Mouse (Mus musculus): ENCODE data around the gene Fam102a. TPM values are rescaled to one million over a fixed set of nuclear protein-coding genes. Genes with fewer than 3 reads are reported as not detected.

The Fam102a gene
- polyA plus RNA-seq, 1 experiment: 40.2 TPM

DNA sequence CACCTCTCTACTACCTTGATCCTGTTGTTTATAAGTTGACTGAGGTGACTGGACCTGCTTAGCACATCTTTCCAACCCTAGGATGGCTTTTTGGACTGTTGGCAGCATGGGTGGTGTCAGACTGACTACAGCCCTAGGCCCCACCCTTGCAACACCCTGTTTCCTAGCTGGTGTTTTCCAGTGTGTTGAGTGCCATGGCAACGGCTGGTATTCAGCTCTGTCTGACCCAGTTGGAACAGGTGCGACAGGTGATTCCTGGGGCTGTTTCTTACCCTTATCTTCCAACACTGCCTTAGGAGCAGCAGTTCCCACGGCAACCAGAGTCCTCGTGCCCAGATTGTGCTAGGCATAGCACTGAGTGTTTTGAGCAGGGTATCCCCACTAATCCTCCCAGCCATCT lies 3.3 kb downstream of the Fam102a start:
- H3K4me3 ChIP-seq (replicated peaks; ENCODE audit: insufficient read depth, low read depth, low read length): peak overlapping the region; percentile 6

DNA sequence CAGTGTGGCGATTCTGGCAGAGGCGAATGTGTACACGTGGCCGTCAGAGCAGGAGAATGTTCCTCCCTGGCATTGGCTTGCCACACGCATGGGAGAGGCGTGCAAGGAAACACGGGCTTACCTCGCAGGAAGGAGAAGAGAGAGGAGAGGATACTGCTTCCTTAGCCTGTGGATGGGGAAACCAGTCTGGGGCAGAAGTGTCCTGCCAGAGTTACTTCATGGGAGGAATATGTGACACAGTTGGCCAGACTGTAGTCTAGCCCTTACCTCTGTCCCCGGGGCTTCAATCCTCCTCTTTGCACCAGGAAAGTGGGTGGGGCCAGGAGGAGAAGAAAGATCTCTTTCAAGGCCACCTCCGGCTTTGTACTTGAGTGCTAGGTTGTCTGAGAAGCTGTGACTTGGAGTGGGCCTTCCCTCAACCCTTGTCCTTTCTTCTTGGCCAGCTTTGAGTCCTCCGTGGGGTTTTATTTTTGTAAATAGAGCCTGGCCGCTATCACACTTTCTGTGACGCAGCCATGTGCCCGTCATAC lies 4.4 kb downstream of the Fam102a start:
- DNase-seq: no peak
- Histone ChIP-seq H3K4me3 (replicated peaks; ENCODE audit: insufficient read depth, low read depth, low read length) (no peak overlapping the region), H3K27ac (ENCODE audit: insufficient read depth, low read length) (peak overlapping the region; percentile 22; the same call in 1 of the 2 replicates), H3K27me3 (ENCODE audit: control insufficient read depth, insufficient read depth, low read length) (no peaks in the 10 kb centered on the region), H3K4me1 (ENCODE audit: control insufficient read depth, insufficient read depth, low read length) (peaks cover 57% of the 10 kb centered on the region)
- WGBS: 59% methylated on average over 14 of the region's 14 CpGs
- TF ChIP-seq POLR2A (IDR thresholded peaks at IDR 0.05; ENCODE audit: borderline replicate concordance, insufficient read depth, low read length) (no peak), CTCF (IDR thresholded peaks at IDR 0.05; ENCODE audit: borderline replicate concordance, insufficient read depth, low read depth, low read length) (no peak)

More for the DNA sequence above, 3.3 kb downstream of the Fam102a start:
- H3K27ac ChIP-seq (ENCODE audit: insufficient read depth, low read length): no peak overlapping the region
- H3K4me1 ChIP-seq (ENCODE audit: control insufficient read depth, insufficient read depth, low read length): peaks cover 59% of the 10 kb centered on the region
- TF ChIP-seq POLR2A (IDR thresholded peaks at IDR 0.05; ENCODE audit: borderline replicate concordance, insufficient read depth, low read length) (no peak), CTCF (IDR thresholded peaks at IDR 0.05; ENCODE audit: borderline replicate concordance, insufficient read depth, low read depth, low read length) (no peak)
- peak in 1 of 2 experiments; percentile 38 for DNase-seq
- no peaks in the 10 kb centered on the region for H3K27me3 ChIP-seq (ENCODE audit: control insufficient read depth, insufficient read depth, low read length)
- 12% methylated on average over 4 of the region's 4 CpGs for WGBS

DNA sequence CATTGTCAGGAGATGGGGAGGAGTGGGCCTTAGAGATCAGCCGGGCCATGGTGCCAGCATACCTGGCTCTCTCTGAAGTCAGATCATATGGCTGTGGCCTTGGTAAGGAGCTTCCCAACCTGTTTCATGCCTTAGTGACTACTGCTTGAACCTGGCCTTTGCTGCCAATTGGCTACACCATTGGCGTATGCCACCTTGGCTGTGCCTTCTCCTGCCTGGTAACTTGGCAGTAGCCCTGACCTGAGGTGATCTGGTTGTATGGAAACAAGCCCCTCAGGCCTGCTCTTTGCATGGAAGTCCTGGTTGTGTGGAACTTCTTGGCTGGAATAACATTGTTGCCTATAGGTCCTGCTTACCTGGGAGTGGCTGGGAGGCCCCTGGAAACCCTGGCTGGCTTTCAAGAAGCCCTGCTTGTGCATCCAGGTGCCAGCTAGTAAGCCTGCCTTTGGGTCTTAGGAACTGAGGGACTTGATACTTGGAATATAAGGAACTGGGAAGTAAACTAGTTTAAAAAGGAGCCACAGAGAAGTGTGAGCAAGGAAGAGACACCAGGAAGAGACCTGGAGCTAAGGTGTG lies 6.3 kb downstream of the Fam102a start:
- Histone ChIP-seq H3K27ac (ENCODE audit: insufficient read depth, low read length) (peak overlapping the region; percentile 70), H3K27me3 (ENCODE audit: control insufficient read depth, insufficient read depth, low read length) (no peaks in the 10 kb centered on the region), H3K4me3 (replicated peaks; ENCODE audit: insufficient read depth, low read depth, low read length) (no peak overlapping the region), H3K4me1 (ENCODE audit: control insufficient read depth, insufficient read depth, low read length) (peaks cover 57% of the 10 kb centered on the region)
- TF ChIP-seq POLR2A (IDR thresholded peaks at IDR 0.05; ENCODE audit: borderline replicate concordance, insufficient read depth, low read length) (no peak), CTCF (IDR thresholded peaks at IDR 0.05; ENCODE audit: borderline replicate concordance, insufficient read depth, low read depth, low read length) (no peak)
- DNase-seq: peak; percentile 78 to 89
- 16% methylated on average over 2 of the region's 2 CpGs for WGBS

DNA sequence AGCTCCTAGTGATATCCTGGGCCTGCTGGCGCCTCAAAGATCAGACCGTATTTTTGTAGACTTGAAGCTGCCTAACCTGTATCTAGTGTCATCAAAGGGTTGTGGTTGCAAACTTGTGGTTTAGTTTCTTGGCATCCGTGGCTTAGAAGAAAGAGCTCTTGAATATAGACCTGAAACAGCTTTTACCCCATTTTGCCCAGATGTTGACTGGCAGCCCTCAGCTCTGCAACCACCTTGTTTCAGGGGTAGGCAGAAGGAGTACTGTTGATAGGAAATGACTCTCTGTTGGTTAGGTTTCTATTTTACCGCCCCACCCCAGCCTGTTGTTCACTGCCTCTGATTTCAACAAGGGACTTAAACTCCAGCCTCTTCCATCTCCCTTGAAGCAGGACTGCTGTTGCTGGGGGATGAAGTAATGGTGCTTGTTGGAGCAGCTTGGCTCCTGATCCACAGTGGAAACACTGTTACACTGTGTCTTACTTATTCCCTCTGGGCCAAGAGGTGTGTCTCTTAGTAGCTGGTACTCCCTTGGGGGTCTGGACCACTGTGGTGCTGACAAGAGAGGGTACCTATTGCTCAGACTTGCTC lies 6.9 kb downstream of the Fam102a start:
- WGBS: 84% methylated on average over 4 of the region's 4 CpGs
- TF ChIP-seq CTCF (IDR thresholded peaks at IDR 0.05; ENCODE audit: borderline replicate concordance, insufficient read depth, low read depth, low read length) (no peak), POLR2A (IDR thresholded peaks at IDR 0.05; ENCODE audit: borderline replicate concordance, insufficient read depth, low read length) (no peak)
- Histone ChIP-seq H3K4me3 (replicated peaks; ENCODE audit: insufficient read depth, low read depth, low read length) (no peak overlapping the region), H3K27me3 (ENCODE audit: control insufficient read depth, insufficient read depth, low read length) (no peaks in the 10 kb centered on the region), H3K27ac (ENCODE audit: insufficient read depth, low read length) (peak overlapping the region; percentile 9; the same call in 1 of the 2 replicates), H3K4me1 (ENCODE audit: control insufficient read depth, insufficient read depth, low read length) (peaks cover 62% of the 10 kb centered on the region)
- no peak for DNase-seq

DNA sequence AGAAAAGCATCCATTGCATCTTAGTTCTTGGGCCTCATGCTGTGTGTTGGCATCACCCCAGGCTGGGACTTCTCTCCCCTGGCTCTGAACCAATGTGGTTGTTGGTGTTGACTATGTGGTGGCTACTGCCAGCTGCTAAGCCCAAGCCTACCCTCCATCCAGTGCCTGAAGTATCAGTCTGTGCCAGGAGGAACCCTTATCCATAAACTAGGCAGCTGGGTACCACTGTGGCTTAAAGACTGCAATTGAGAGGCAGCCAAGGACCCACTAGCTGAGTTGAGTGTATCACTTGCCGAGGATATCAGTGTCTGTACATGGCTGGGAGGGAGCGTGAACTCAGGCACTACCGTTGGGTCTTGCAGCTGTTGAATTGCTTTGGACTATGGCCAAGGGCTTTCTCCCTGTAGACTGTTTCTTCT lies 7.9 kb downstream of the Fam102a start:
- Histone ChIP-seq H3K27me3 (ENCODE audit: control insufficient read depth, insufficient read depth, low read length) (no peaks in the 10 kb centered on the region), H3K4me1 (ENCODE audit: control insufficient read depth, insufficient read depth, low read length) (peaks cover 59% of the 10 kb centered on the region), H3K4me3 (replicated peaks; ENCODE audit: insufficient read depth, low read depth, low read length) (no peak overlapping the region), H3K27ac (ENCODE audit: insufficient read depth, low read length) (no peak overlapping the region)
- WGBS: 39% methylated on average over 3 of the region's 3 CpGs
- TF ChIP-seq POLR2A (IDR thresholded peaks at IDR 0.05; ENCODE audit: borderline replicate concordance, insufficient read depth, low read length) (no peak), CTCF (IDR thresholded peaks at IDR 0.05; ENCODE audit: borderline replicate concordance, insufficient read depth, low read depth, low read length) (no peak)
- DNase-seq: peak; percentile 57 to 63

DNA sequence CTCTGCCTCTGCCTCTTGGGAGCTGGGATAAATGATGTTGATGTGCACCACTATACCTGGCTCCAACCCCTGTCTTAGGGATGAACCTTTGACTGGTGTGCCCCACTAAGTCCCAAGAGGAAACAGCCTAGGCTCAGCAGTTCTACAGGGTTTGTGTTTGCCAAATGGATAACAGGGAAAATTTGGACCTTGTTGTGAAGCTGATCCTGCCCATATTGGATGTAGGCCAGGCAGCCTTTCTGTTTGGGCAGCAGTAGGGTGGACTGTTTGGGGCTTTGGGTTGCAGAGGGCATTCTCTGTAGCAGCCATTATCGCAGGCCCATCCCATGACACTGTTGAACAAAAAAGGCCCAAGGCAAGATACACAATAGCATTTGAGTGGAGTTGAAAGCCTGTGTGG lies 11.8 kb downstream of the Fam102a start:
- 94% methylated on average over 1 of the region's 1 CpGs for WGBS
- Histone ChIP-seq H3K4me3 (replicated peaks; ENCODE audit: insufficient read depth, low read depth, low read length) (no peak overlapping the region), H3K27me3 (ENCODE audit: control insufficient read depth, insufficient read depth, low read length) (no peaks in the 10 kb centered on the region), H3K4me1 (ENCODE audit: control insufficient read depth, insufficient read depth, low read length) (peaks cover 54% of the 10 kb centered on the region), H3K27ac (ENCODE audit: insufficient read depth, low read length) (peak overlapping the region; percentile 3; the same call in 1 of the 2 replicates)
- TF ChIP-seq CTCF (IDR thresholded peaks at IDR 0.05; ENCODE audit: borderline replicate concordance, insufficient read depth, low read depth, low read length) (no peak), POLR2A (IDR thresholded peaks at IDR 0.05; ENCODE audit: borderline replicate concordance, insufficient read depth, low read length) (no peak)
- DNase-seq: no peak

DNA sequence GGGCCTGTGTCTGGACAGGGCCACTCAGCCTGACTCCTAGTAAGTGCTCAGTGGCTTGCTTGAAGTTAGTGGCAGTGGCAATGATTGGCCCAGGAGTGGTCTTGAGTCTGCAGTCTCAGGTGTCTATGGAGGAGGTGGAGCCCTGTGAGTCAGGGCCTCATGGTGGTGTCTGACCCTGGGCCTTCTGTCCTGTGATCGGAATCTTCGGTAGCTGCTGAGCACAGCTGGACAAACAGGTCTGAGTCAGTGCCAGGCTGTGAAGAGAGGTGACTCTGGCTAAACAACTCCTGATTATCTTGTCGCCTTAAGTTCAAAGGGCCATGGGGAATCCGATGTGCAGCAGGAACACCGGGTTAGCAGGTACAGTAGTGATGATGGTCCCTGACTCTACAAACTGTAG lies 12.2 kb downstream of the Fam102a start:
- peaks cover 54% of the 10 kb centered on the region for H3K4me1 ChIP-seq (ENCODE audit: control insufficient read depth, insufficient read depth, low read length)
- 88% methylated on average over 5 of the region's 5 CpGs for WGBS
- H3K4me3 ChIP-seq (replicated peaks; ENCODE audit: insufficient read depth, low read depth, low read length): no peak overlapping the region
- no peaks in the 10 kb centered on the region for H3K27me3 ChIP-seq (ENCODE audit: control insufficient read depth, insufficient read depth, low read length)
- no peak overlapping the region for H3K27ac ChIP-seq (ENCODE audit: insufficient read depth, low read length)
- no peak for TF ChIP-seq CTCF (IDR thresholded peaks at IDR 0.05; ENCODE audit: borderline replicate concordance, insufficient read depth, low read depth, low read length)
- TF ChIP-seq POLR2A (IDR thresholded peaks at IDR 0.05; ENCODE audit: borderline replicate concordance, insufficient read depth, low read length): no peak
- DNase-seq: no peak
